Mouse (Mus musculus) hematopoietic stem cell, adult 5-6 weeks (primary cell): Measurements from ENCODE around the gene Nckap1l. TPM values are rescaled to one million over a fixed set of nuclear protein-coding genes. Genes with fewer than 3 reads are reported as not detected.

Experiments used
- ATAC-seq, 2 experiments: fragments of 125-278 bp in 1 of 2; replicated peaks in 1 of 2; 2 replicates each; pipeline ENCODE4 v1.8.0; 2016 to 2017; ENCODE audit warnings: inconsistent platforms in 2 of 2, mild to moderate bottlenecking in 2 of 2, moderate number of reproducible peaks in 2 of 2, low read depth in 1 of 2, moderate TSS enrichment in 1 of 2; ENCODE audit not compliant: low FRiP score in 2 of 2, poor library complexity in 2 of 2, severe bottlenecking in 2 of 2, insufficient read depth in 1 of 2, low TSS enrichment in 1 of 2
- total RNA-seq: library from RNA; stranded (forward); fragments of 172-1452, 232-1000 nt; gene quantifications from 2 replicates; pipeline ENCODE4 v1.2.3, GENCODE M21; 2017

Gene Nckap1l
- total RNA-seq, 1 experiment from 2014 or later, result 130 TPM

DNA sequence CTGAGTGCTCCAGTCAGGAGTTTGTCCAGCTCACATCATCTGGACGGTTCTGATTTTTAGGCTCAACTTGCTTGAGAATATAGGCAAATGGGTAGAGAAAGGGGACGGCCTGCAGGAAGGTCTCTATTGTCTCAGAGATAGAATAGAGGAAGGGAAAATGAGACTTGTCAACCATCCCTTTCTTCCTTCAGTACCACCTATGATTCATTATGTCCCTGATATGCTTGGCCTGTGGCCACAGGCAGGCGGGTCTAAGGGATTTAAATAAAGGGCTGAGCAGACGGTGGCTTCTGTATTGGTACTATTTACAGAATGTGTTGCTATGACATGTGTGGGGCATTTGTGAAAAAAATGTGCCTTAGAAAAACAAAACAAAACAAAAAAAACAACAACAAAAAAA lies 34.7 kb downstream of the Nckap1l start:
- no peak for ATAC-seq

DNA sequence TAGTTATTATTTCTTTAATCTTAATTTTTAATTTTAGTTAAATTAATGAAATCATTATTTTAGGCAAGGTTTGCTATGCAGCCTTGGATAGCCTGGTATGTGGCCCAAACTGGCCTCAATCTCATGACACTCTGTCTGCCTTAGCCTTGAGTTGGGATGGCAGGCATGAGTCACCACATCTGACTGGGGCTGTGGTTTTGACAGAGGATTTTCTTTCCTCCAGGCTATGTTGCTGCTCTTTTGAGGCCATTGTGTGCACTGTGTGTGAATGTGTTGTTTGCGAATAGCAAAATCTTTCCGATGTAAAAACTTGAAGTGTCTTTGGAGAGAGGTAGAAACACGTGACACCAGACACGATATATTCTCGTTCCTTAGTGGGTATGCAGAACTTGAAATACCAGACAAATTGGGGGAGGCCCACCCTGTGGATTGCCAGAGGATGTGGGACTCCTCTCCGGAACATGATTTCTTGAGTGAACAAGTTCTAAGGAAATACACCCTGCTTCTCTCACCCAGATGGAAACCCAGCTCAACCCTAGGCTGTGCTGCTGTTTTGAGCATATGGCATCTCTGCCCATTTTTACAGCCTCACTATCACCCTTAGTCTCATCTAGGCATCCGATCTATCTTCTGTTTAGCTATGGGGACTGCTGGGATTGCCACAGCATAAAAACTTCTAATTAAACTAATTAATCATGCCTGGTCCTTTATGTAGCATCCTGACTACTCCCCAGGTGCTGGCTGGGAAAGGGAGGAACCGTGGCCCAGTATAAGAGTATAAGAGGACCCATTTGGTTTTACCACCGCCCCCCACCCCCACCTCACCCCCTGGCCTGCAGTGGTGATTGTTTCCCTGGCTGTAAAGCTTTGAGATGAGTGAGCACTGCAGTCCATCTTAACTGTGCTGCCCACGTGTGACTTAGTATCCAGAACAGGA lies 42.9 kb downstream of the Nckap1l start:
- no peak for ATAC-seq

DNA sequence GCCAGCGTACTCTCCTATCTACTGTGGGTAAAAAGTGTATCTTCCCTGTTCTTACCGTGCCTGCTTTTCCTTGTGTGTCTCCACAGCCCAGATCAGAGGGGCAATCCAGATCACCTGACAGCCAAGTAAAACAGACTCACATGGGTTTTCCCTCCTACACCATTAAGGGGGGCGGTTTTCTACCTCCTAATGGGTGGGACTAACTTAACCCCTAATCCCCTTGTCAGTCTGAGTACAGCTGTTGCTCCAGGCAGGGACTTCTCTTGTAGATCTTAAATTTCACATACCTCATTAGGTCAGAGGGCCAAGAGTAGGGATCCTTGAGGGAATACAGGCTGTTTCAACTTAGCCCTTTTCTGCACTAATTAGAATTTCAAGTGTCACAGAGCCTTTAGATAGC lies 44.6 kb downstream of the Nckap1l start:
- ATAC-seq, result no peak

DNA sequence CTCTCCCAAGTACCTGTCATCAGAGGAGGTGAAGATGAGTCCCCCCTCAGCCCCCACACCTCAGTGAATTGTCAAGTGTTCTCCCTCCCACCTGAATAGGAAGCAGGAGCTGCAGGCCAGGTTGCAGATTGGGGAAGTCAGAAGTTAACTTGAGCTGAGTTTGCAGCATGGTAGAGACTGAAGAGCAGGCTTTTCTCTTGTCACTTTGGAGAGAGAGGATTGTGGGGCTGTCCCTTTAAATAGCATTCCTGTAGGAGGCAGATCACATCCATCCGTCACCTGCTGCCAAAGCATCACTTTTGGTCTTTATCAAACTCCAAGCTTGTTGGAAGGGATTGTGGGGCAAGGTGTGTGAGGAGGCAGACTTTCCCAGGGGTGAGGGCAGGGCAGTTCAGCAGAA lies 47.1 kb downstream of the Nckap1l start:
- ATAC-seq, result no peak

DNA sequence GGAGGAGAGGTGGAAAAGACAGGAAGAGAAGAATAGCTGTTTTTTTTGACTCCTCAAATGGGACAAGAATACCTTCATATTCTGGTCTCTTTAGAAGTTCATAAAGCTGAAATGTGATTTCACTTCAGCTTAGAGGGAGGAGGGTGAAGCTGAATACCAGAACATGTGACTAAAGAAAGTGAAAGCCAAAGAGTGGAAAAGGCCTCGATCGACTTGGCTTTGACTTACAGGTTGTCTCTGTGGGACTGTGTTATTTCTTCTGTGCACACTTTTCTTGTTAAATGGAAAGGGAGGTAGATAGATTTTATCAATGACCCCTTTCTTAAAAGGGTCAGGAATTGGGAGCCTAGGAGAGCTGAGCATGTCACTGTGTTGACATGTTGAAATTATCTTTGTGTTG lies 47.6 kb downstream of the Nckap1l start:
- no peak for ATAC-seq

DNA sequence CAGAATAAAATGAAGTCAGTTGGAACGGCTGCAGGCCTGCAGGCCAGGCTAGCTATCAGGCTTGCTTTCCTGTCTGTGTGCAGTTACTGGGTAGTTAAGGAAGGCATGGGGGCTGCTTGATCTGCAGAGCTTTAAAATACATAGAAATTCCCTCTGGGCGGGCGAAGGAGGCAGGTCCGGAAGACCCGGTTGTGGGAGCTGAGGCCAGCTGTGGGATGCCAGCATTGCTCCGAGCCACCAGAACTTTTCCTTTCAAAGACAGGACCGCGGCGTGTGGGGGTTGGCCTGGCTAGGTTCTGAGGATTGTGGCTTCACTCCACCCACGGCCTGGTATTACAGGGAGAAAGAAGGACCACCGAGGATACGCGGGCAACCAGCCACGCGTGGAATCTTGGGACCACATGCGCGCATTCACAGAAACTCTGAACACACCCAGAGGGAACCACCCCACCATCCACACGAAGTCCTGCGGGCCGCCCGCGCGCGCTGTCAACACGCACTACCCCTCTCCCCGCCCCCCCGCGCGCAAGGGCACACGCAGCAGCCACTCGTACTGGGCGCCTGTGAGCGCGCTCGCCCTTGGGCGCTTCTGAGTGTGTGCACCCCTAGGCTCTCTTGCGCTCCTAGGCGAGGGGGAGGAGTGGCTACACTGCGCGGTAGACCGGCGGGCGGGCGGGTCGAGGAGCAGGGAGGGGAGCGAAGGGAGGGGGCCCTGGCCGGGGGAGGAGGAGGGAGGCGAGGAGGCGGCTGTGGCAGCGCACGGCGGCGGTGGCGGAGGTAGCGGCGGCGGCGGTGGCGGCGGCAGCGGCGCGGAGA lies 49.0 kb downstream of the Nckap1l start, which contains the start of gene Pde1b:
Gene Pde1b, plus strand, starts transcription at position 600 of the 816 bp plus-strand sequence.
- peak; percentile 67 to 75 for ATAC-seq

DNA sequence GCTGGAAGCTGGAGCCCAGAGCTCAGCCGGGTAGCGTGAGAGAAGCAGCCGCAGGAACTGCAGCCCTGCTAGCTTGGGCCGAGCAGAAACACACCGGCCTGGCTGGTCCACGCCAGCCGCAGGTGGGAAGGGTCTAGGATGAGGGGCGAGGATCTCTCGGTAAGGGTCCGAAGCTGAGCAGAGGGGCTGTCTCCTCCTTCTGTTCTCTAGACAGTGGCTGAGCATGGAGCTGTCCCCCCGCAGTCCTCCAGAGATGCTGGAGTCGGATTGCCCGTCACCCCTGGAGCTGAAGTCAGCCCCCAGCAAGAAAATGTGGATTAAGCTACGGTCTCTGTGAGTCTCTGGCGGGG lies 49.6 kb downstream of the Nckap1l start:
- peak in 1 of 2 experiments; percentile 3; a peak in 1 of 4 replicates for ATAC-seq

DNA sequence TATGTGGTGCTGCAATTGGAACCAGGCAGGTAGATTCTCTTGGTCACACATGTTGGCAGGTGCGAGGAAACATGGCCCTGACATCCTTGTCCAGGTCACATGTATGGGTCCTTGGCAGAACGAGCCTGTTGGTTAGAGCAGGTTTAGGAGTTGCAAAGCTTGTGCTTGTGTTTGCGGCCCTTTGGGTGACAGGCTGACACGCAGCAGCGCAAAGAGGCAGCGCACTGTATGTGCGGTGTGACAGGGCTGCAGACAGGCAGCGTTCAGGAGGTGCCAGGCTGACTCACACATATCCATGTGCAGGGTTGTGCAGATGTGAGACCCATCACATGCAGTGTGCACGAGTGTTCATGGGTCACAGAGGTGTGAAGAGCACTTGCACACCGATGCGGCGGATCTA lies 50.1 kb downstream of the Nckap1l start:
- ATAC-seq, result no peak

DNA sequence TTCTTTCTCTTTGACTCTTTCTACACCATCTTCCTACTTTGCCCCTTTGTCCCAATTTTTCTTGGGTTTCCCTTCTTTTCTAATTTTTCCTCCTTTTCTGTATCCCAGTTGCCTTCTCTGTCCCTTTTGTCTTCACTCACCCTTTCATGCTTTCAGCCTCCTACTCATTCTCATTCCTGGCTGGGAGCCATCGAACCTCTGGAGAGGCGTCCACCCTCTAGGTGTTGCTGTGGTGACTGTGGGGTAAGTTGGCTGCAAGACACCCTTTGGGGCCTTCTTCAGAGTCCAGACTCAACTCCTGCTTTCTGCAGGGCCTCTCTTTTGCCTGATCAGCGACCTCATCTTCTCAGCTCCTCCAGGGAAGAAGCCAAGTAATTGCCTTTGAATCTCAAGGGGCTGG lies 55.7 kb downstream of the Nckap1l start:
- no peak for ATAC-seq

DNA sequence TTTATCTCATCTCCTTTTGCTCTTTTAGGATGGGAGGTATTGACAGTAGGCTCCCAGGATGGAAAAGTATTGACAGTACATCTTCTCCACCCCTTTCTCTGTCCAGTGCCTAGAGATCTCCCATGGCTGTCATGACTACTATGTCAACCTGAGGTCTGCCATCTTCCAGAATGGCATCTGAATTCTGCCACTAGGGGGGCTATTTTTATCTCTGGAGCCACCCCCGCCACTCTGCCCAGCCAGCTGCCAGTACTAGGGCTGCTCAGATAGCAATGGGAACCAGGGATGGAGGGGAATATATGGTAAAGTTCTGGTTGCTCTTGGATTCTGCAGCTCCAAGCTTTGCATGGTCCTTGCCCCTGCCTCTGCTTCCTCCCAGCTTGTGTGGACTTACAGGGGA lies 58.1 kb downstream of the Nckap1l start:
- no peak for ATAC-seq

DNA sequence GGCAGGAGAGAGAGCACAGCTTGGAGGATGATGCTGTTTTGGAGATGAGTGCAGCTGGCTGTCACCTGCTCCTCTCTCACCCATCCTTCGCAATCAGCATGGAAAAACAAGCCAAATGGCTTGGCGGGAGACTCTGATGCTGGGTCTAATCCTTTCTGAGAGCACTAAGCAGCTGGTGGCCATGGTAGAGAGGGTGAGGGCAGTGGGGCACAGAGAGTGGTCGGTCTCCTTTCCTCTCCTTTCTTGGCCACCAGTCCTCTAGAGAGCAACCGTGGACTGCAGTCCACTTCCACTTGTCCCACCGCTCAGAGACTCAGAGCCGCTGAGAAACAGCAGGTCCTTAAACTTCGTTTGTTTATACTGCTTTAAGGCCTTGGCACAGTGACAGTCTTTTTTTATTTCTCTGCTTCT lies 60.0 kb downstream of the Nckap1l start:
- ATAC-seq, result 0 out of 4 replicates have a peak, but pooled peaks have one; percentile 5 to 7

DNA sequence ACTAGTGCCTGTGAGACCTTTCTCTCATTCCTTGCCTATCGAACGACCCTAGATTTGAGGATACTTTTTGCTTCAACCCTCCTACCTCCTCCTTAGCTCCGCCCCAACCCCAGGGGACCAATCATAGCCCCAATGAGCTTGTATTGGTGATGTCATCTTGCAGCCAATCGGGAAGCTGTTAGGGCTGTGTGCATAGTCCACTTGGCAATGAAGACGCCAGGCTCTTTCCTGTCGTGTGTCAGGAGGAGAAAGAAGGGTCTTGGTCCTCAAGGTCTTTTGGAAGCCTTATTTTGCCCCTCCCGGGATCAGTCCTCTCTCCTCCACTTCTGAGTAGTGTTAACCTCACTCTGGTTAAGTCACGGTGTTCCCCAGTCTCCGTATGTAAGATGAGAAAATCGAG lies 60.5 kb downstream of the Nckap1l start:
- peak; percentile 91 to 92 for ATAC-seq

DNA sequence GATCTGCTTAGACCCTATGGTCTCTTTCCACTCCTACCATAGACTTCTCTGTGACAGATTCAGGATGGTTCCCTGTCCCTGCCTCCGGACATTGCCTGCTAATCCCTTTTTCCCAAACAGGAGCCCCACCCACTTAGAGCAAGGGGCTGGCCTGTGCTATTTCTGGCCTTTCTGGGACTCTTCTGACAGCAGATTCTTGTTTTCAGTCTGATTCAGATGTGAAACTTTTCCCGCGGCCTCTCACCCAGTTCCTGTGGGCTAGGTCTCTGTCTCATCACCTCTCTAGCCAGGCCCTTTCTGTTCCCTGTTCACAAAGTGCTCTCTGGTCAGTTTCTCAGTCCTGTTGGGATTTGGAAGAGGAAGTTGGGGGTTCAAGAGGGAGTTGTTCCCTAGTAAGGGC lies 61.3 kb downstream of the Nckap1l start:
- ATAC-seq, result no peak

DNA sequence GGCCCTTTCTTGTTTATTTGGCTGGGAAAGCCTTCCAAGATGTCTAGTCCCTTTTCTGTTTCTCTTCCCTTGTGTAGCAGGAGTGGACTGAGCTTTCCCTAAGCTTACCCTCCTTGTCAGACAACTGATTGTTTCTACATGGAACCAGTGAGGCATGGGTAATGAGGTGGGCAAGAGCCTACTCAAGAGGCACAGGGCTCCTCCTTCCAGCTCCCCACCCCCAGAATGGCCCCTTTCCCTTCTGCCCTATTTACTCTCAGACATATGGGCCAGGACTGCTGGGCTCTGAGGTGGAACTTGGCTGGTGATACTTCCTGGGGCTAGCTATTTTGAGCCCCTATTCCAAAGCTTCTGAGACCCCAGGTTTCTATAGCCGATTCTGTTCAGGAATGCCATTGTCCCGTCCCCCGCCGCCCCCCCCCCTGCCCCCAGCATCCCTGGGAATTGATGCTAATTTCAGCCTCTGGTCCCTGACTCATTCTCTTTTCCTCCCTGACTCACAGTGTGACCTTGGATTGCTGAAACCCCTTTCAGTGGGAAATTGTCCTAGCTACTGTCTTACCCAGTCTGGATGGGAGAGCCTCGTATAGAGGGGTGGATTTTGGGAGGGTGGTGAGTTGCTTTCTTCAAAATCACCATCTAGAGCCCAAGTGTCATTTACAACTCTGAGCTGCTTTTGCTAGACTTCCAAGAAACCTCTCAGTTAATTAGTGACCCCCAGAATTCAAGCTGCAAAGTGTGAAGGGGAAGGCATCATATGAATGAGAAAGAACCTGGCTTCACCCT lies 65.2 kb downstream of the Nckap1l start:
- no peak for ATAC-seq

DNA sequence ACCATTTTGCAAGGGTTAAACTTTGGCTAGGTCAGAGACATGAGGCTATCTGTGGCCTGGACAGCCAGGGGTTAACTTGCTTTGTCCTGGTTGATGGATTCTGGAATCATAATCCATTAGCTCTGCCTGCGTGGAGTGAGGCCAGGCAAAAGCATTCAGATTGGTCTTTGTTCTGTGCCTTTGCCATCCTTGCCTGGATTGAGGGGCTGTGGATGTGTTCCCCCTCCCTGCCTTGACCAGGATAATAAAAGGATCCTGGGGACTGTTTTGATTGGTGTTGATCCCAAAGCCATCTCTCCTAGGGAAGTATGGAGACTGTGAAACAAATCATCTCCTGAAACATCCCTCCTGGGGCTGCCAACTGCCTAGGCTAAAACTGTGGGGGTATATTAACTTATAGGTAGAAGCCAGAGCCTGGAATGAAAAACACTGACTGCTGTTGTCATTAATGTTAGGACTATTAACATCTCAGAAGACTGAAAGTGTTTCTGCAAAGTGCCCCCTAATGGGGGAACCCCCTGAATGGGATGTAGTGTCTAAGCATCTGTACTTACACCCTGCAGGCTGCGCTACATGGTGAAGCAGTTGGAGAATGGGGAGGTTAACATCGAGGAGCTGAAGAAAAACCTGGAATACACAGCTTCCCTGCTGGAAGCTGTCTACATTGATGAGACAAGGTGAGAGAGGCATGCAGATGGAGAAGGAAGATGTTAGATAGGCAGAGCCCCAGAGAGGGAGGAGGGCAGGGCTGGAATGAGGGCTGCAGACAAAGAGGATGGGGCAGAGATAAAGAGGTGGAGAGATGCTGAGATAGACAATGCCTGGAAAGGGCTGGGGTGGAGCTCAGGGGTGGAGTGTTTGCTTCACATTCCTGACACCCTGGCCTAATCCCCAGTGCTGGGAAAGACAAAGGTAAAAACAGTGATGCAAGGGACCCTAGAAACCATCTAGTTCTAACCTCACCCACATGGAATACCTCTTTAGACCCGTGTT lies 66.1 kb downstream of the Nckap1l start:
- no peak for ATAC-seq

DNA sequence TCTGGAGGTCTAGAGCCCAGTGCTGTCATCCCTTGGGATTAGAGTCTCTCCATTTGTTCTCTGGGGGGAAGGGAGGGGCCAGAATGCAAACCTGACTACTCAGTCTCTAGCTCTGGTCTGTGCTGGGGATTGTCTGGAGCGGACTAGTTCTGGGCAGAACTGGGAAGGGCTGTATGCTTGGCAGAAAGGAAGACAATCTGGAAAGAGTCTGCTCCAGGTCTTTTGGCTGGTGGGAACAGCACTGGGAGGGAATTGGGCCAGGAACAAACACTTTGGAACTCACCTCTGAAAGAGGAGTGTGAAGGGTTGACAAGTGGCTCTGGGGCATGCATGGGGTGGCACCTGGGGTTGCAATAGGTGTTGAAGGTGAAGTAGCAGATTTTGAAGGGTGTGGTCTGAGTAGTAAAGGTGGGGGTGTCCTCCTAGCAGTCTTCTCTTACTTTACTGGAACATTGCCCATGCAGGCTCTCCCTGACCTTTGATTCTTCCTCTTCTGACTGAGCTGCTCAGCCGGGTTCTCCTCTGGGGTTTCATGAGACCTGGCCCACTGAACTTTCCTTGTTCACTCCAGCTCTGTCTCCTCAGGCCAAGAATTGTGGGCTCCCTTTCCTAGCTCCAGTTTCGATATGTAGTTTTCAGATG lies 69.0 kb downstream of the Nckap1l start:
- no peak for ATAC-seq
